Mouse (Mus musculus): Measurements from ENCODE around the gene Exoc3l2.

GRCm38 (mm10) chr7:19485488-19485887, 22.4 kb downstream of the Exoc3l2 start:
- no peak for TF ChIP-seq EP300 (IDR thresholded peaks at IDR 0.05; ENCODE audit: low read depth)
- no peak for TF ChIP-seq CTCF (IDR thresholded peaks at IDR 0.05; ENCODE audit: low read depth)

Measured in liver, embryonic 14.5 days (tissue).